Mouse (Mus musculus): ENCODE measurements around the gene Il15ra. TPM values are rescaled to one million over a fixed set of nuclear protein-coding genes. Genes with fewer than 3 reads are reported as not detected.

Il15ra gene
- total RNA-seq, 2 experiments from 2014 or later, result 6.8 to 11.0 TPM

DNA sequence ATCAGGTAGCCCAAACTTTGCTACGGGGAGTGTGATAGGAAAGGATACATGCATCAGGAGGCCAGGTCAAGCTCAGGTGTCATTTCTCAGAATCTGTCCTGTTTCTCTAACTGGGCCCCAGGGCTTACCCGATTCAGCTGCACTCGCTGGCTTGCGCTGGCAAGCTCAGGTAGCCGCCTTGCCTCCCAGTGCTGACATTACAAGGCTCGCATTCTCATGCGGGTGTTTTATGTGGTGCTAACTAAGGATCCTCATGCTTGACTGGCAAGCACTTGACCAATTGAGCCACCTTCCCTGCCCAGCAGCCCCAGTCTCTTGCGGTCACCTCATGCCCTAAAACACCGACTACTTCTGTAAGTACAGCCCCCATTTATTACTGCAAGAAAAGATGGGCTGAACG, 69.3 kb downstream of the Il15ra start:
- intact Hi-C loops (cut with DNase I), result no loop called here

DNA sequence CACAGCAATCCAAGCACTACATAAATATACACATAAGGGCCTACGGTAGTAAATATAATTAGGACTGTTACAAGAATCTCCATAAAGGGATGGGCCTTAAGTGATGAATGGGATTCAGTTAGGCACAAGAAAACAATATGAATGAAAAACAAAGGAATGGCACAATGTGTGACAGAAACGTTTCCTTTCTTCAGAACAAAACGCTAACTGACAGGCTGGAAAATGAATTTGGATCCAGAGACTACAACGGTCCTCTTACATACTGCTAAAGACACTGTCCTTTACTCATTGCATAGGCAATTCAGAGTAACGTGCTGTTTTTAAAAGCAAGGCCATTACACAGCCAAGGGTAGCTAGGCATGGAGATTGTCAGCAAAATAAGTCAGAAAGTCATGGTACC, 70.0 kb downstream of the Il15ra start:
- no peak for DNase-seq (ENCODE audit: low spot score in 2 of 2)
- intact Hi-C loops (cut with DNase I), result loop anchor here (5.0 kb wide), 1 partner anchor 173 kb away; the partner anchor contains the start of gene Rbm17

More for the DNA sequence above, 69.3 kb downstream of the Il15ra start:
- DNase-seq (ENCODE audit: low spot score in 2 of 2), result no peak

DNA sequence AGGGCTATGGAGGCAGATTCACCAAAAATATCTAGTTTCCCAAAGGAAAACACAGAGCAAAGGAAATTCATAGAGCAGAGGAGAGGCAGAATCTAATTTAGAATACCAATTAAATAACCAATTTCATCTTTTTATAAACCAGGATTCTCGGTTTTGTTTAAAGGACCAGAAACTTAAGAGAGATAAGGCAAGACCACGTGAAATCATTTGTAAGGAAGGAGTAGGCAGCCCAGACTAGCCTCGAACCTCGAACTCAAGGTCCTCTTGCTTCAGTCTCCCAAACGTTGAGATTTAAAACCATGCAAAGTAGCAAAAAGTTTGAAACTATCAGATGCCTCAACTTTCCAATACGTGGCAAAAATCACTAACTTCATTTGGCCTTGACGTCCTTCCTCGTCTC, 71.3 kb downstream of the Il15ra start:
- DNase-seq (ENCODE audit: low spot score in 2 of 2), result no peak
- intact Hi-C loops (cut with DNase I), result loop anchor here (5.0 kb wide), 1 partner anchor 174 kb away; the partner anchor contains the start of gene Rbm17

DNA sequence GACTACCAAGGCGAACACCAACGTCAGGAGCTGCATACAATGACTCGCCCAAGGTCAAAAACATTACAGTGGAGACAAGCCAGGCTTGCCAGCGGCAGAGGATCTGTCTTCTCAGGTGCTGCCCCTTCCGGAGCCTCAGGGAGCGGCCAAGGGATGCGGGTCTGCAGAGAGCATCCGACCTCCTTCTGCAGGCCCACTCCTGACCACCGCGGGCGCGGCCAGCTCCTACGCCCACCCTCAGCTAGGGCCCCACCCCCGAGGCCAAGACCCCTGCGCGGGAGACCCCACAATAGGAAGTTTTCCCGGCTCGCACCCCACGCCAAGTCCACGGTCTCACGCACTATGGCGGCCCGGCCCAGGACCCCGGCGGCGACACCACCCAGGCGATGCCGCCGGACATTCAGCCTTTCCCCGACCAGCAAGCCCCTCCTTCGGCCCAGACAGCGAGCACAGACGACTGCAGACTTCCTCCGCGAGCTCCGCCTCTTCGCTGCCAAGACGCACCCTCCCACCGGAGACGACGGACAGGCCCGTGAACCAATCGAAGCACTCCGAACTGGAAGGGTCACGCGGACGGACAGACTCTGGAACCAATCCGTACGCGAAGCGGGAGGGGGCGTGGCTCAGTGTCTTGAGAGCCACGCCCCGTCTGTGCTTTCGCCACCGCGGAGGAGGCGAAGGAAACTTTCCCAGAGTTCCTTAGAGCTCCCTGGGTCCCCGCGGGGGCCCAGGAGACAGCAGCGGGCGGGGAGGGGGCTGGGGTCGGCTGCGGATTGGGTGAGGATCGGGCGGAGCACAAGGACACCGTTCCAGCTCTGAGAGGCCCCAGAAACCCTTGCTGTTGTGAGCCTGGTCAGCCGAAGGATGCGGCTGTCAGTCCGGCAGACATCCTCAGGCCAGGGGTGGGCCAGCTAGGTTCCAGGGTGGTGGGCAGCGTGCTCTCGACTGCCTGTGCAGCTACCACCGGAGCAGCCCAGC, 72.3 kb downstream of the Il15ra start, which contains the start of the genes Fbh1 and Ankrd16:
TSS of gene Fbh1 (minus strand) at position 492 of the 978 bp plus-strand sequence.
TSS of gene Ankrd16 (plus strand) at position 786 of the 978 bp plus-strand sequence.
- peak; percentile 100 for DNase-seq (ENCODE audit: low spot score in 2 of 2)
- intact Hi-C loops (cut with DNase I), result loop anchor here (5.0 kb wide), 1 partner anchor 175 kb away; the partner anchor contains the start of gene Rbm17

DNA sequence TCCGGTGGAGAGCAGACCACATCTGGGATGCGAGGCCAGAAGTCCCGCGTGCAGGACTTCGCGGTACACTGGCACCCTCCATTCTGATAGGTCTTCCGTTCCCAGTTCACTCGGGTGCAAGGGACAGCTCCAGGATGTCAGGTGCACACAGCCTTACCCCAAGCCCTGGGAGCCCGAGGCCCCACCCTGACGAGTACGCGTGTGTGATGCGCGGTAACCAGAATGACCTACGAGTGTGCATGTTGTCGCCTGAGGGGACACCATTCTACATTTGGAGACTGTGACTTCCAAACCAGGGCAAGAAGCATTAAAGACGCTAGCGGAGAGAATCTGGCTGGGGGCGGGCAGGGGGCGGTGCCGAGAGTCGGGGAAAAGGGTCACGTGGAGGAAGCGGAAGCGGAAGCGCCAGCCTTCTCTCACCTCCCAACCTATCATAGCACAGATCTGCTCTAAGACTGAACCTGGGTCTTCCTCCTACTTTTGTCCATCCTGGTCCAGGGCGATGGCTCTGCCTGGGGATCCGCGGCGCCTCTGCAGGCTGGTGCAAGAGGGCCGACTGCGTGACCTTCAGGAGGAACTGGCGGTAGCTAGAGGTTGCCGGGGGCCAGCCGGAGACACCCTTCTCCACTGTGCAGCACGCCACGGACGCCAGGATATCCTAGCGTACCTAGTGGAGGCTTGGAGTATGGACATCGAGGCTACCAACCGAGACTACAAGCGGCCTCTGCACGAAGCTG, 73.2 kb downstream of the Il15ra start:
- intact Hi-C loops (cut with DNase I), result loop anchor here (5.0 kb wide), 1 partner anchor 176 kb away; the partner anchor contains the start of gene Rbm17
- peak; percentile 80 to 91 for DNase-seq (ENCODE audit: low spot score in 2 of 2)

Other genes starting within 250 kb of the Il15ra start
- 10 to 100 TPM; 27.5 to 30.0 TPM for gene Pfkfb3, start 151.2 kb upstream of the Il15ra start, total RNA-seq (2021)
- 10 to 100 TPM; 73.5 to 87.7 TPM for gene Rbm17, start 101.1 kb upstream of the Il15ra start, total RNA-seq (2021)
- gene Gm17490, start 79.0 kb upstream of the Il15ra start, total RNA-seq (2021), result not detected
- gene Il2ra, start 62.5 kb upstream of the Il15ra start, total RNA-seq (2021), result not detected
- gene Fbh1, start 72.3 kb downstream of the Il15ra start, total RNA-seq (2021), result 100 to 1,000 TPM; 102 to 122 TPM
- 10 to 100 TPM; 55.2 to 56.9 TPM for gene Ankrd16, start 72.6 kb downstream of the Il15ra start, total RNA-seq (2021)